Mouse (Mus musculus): Measurements from ENCODE around the gene Tmem56. TPM values are rescaled to one million over a fixed set of nuclear protein-coding genes. Genes with fewer than 3 reads are reported as not detected.

Tmem56 gene
- total and polyA plus RNA-seq, 2 experiments from 2014 or later: 3.9 to 15.5 TPM

GRCm38 (mm10) chr3:121263205-121263548, 19.7 kb downstream of the Tmem56 start:
- H3K27me3 ChIP-seq (ENCODE audit: insufficient read depth, low read length): peaks cover 6% of the 10 kb centered on the region; the same call in 1 of the 2 replicates
- H3K9me3 ChIP-seq (ENCODE audit: low read length): no peaks in the 10 kb centered on the region
- 1% methylated on average over 20 of the region's 20 CpGs for WGBS
- H3K4me2 ChIP-seq (ENCODE audit: low read depth): peak overlapping the region; percentile 90
- DNase-seq (no peak), ATAC-seq (peak; percentile 59)
- H3K4me1 ChIP-seq (ENCODE audit: insufficient read depth): no peaks in the 10 kb centered on the region
- peak overlapping the region; percentile 85 for H3K9ac ChIP-seq
- H3K4me3 ChIP-seq (ENCODE audit: low read depth, low read length): peak overlapping the region; percentile 79
- no peak; the same call in 1 of the 2 replicates for TF ChIP-seq CTCF (IDR thresholded peaks at IDR 0.05; ENCODE audit: low read depth)
- H3K27ac ChIP-seq (ENCODE audit: low read depth, low read length): peak overlapping the region; percentile 84
- H3K36me3 ChIP-seq (ENCODE audit: insufficient read depth): no peaks in the 10 kb centered on the region

GRCm38 (mm10) chr3:121262521-121263204, 20.2 kb downstream of the Tmem56 start:
- Histone ChIP-seq H3K9ac (peak overlapping the region; percentile 85), H3K4me2 (ENCODE audit: low read depth) (peak overlapping the region; percentile 90), H3K36me3 (ENCODE audit: insufficient read depth) (no peaks in the 10 kb centered on the region), H3K4me1 (ENCODE audit: insufficient read depth) (no peaks in the 10 kb centered on the region), H3K27ac (ENCODE audit: low read depth, low read length) (peak overlapping the region; percentile 84), H3K4me3 (ENCODE audit: low read depth, low read length) (peak overlapping the region; percentile 79), H3K9me3 (ENCODE audit: low read length) (no peaks in the 10 kb centered on the region), H3K27me3 (ENCODE audit: insufficient read depth, low read length) (peaks cover 6% of the 10 kb centered on the region; the same call in 1 of the 2 replicates)
- peak; percentile 86 for ATAC-seq
- WGBS: under 1% methylated on average over 63 of the region's 97 CpGs
- peak; percentile 78 for DNase-seq
- TF ChIP-seq CTCF (IDR thresholded peaks at IDR 0.05; ENCODE audit: low read depth): no peak

DNA sequence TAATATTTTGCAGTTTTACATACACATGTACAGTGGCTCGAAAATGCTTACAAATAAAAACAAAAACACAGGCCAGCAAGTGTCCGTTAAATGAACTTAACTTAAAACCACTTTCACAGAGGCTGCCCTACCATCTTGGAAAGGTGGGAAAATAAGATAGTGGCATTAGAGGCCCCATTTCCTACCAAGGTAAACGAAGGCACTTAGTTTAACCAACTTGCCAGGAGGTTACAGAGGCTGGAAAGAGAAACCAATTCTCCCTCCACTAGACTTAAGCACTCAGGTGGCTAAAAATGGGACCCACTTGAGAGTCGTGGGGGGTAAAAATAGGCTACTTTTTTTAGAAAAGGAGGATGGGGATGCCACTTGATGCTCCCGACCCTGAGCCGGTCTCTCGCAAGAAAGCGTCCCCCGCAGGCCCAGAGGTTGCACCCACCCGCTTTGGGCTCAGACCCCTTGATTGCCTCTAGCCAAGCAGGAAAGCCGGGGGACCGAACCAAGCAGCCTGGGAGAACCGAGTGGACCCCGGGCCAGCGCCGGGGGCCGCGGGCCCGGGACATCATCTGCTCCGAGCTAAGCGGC, 20.9 kb downstream of the Tmem56 start:
- ATAC-seq (no peak), DNase-seq (no peak)
- H3K27ac ChIP-seq (ENCODE audit: low read depth, low read length): peak overlapping the region; percentile 84
- no peaks in the 10 kb centered on the region for H3K36me3 ChIP-seq (ENCODE audit: insufficient read depth)
- H3K27me3 ChIP-seq (ENCODE audit: insufficient read depth, low read length): peaks cover 6% of the 10 kb centered on the region; the same call in 1 of the 2 replicates
- no peaks in the 10 kb centered on the region for H3K4me1 ChIP-seq (ENCODE audit: insufficient read depth)
- 11% methylated on average over 20 of the region's 21 CpGs for WGBS
- peak overlapping the region; percentile 79 for H3K4me3 ChIP-seq (ENCODE audit: low read depth, low read length)
- no peak for TF ChIP-seq CTCF (IDR thresholded peaks at IDR 0.05; ENCODE audit: low read depth)
- no peaks in the 10 kb centered on the region for H3K9me3 ChIP-seq (ENCODE audit: low read length)
- peak overlapping the region; percentile 90 for H3K4me2 ChIP-seq (ENCODE audit: low read depth)
- H3K9ac ChIP-seq: peak overlapping the region; percentile 85

DNA sequence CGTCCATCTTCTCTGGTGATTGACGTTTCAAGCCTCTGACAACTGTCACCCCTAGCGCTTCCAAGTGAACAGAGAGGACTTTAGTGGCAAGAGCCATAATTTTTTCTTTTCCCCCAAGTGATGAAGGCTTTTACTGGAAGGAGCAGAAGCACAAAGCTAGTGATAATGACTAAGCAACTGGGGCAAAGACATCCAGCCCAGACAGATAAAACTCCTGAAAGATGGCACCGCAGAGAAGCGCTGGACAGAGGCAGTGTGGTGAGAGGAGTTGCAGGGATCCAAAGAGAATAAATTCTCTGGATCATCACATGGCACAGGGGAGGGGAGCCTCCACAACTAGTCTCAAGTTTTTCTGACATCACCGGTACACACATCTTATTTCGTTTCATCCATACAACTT, 21.6 kb downstream of the Tmem56 start:
- no peaks in the 10 kb centered on the region for H3K36me3 ChIP-seq (ENCODE audit: insufficient read depth)
- WGBS: 75% methylated on average over 7 of the region's 7 CpGs
- no peak overlapping the region for H3K9ac ChIP-seq
- no peak overlapping the region for H3K4me3 ChIP-seq (ENCODE audit: low read depth, low read length)
- H3K27ac ChIP-seq (ENCODE audit: low read depth, low read length): no peak overlapping the region
- no peak for ATAC-seq
- H3K4me2 ChIP-seq (ENCODE audit: low read depth): no peak overlapping the region
- H3K9me3 ChIP-seq (ENCODE audit: low read length): no peaks in the 10 kb centered on the region
- no peaks in the 10 kb centered on the region for H3K4me1 ChIP-seq (ENCODE audit: insufficient read depth)
- H3K27me3 ChIP-seq (ENCODE audit: insufficient read depth, low read length): peaks cover 6% of the 10 kb centered on the region; the same call in 1 of the 2 replicates
- no peak for DNase-seq
- no peak for TF ChIP-seq CTCF (IDR thresholded peaks at IDR 0.05; ENCODE audit: low read depth)

GRCm38 (mm10) chr3:121260831-121261230, 22.1 kb downstream of the Tmem56 start:
- ATAC-seq (no peak), DNase-seq (no peak)
- TF ChIP-seq CTCF (IDR thresholded peaks at IDR 0.05; ENCODE audit: low read depth): no peak
- Histone ChIP-seq H3K9me3 (ENCODE audit: low read length) (no peaks in the 10 kb centered on the region), H3K27me3 (ENCODE audit: insufficient read depth, low read length) (peaks cover 6% of the 10 kb centered on the region; the same call in 1 of the 2 replicates), H3K4me3 (ENCODE audit: low read depth, low read length) (no peak overlapping the region), H3K4me2 (ENCODE audit: low read depth) (no peak overlapping the region), H3K36me3 (ENCODE audit: insufficient read depth) (no peaks in the 10 kb centered on the region), H3K27ac (ENCODE audit: low read depth, low read length) (no peak overlapping the region), H3K9ac (no peak overlapping the region), H3K4me1 (ENCODE audit: insufficient read depth) (no peaks in the 10 kb centered on the region)
- 81% methylated on average over 1 of the region's 1 CpGs for WGBS

DNA sequence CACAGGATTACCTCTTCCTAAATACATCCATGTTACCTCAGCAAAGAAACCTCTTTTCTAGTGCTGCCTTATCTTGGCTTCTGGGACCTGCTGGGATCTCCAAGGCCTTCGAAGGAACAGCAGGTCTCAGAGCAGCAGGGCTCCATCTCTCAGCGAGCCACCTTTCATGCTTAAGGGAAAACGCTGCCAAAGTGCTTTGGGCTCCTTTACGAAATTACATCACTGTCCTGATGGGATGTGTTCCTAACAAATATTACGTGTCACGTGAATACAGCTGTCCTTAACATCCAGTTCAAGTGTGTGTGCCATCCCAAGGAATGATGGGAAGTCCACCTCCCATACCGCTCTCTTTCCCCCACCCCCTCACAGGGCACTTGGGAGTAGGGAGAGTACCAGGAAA, 22.9 kb downstream of the Tmem56 start:
- Histone ChIP-seq H3K27me3 (ENCODE audit: insufficient read depth, low read length) (peaks cover 6% of the 10 kb centered on the region; the same call in 1 of the 2 replicates), H3K27ac (ENCODE audit: low read depth, low read length) (no peak overlapping the region), H3K4me1 (ENCODE audit: insufficient read depth) (no peaks in the 10 kb centered on the region), H3K4me3 (ENCODE audit: low read depth, low read length) (no peak overlapping the region), H3K4me2 (ENCODE audit: low read depth) (no peak overlapping the region), H3K9me3 (ENCODE audit: low read length) (no peaks in the 10 kb centered on the region), H3K9ac (no peak overlapping the region), H3K36me3 (ENCODE audit: insufficient read depth) (no peaks in the 10 kb centered on the region)
- WGBS: 77% methylated on average over 7 of the region's 7 CpGs
- TF ChIP-seq CTCF (IDR thresholded peaks at IDR 0.05; ENCODE audit: low read depth): no peak
- DNase-seq (no peak), ATAC-seq (no peak)

Data from forebrain, postnatal 0 days (tissue).